Mouse (Mus musculus) lung, adult 2 months (tissue): Measurements from ENCODE around the gene Ntm. TPM values are rescaled to one million over a fixed set of nuclear protein-coding genes. Genes with fewer than 3 reads are reported as not detected.

Experiments used
- DNase-seq: peaks from one replicate; pipeline ENCODE4 v3.0.0; 2022
- H3K4me1 ChIP-seq: fragments of 200-500 bp; 2 replicates; pipeline ENCODE4 v1.6.1; 2011; ENCODE audit warnings: low read length; ENCODE audit not compliant: control insufficient read depth, insufficient read depth
- H3K4me3 ChIP-seq: fragments of 200-500 bp; replicated peaks from 2 replicates; pipeline ENCODE3; 2011; ENCODE audit warnings: low read depth, mild to moderate bottlenecking, control low read depth, low read length; ENCODE audit errors: extremely low read depth
- CTCF ChIP-seq: fragments of 200-500 bp; IDR thresholded peaks from 2 replicates; pipeline ENCODE4 v1.5.1; 2011; ENCODE audit warnings: mild to moderate bottlenecking, low read length, control low read depth; ENCODE audit not compliant: insufficient read depth
- POLR2A ChIP-seq: fragments of 200-500 bp; IDR thresholded peaks from 2 replicates; pipeline ENCODE4 v1.6.1; 2011; ENCODE audit warnings: low read depth, mild to moderate bottlenecking, control low read depth, low read length, borderline replicate concordance; ENCODE audit errors: extremely low read depth
- WGBS: fragments of 180-500 bp; shearing (Covaris S2); methylation state at CpG from one replicate; pipeline ENCODE4 v1.1.7; 2018; 5-methylcytosine and 5-hydroxymethylcytosine counted together
- polyA plus RNA-seq: library from polyadenylated mRNA; depleted of rRNA; stranded (reverse); fragments of >200 nt; gene quantifications from 2 replicates; pipeline ENCODE4 v1.2.3, GENCODE M21; 2012

The Ntm gene
- polyA plus RNA-seq, 1 experiment = 1.1 TPM

DNA sequence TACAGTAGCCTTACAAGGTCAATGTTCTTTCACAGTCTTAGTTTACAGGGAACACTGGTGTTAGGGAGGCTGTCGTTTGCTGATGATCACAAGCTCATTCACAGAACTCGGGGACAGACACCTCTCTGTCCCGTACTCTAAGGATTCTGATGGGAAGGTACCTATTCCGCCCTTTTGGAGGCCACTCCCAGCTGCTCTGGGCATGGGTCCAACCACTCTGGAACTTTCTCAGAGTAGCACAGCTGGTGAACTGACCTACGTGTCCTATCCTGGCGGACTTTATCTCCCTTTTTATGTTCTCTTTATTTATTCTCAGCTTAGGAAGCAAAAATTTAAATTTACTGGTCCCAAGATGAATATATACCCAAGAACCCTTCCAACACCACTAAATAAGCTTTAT lies 280.7 kb downstream of the Ntm start:
- 61% methylated on average over 6 of the region's 6 CpGs for WGBS
- no peak overlapping the region for H3K4me3 ChIP-seq
- DNase-seq = no peak
- H3K4me1 ChIP-seq = no peaks in the 10 kb centered on the region
- TF ChIP-seq POLR2A (no peak), CTCF (no peak)

DNA sequence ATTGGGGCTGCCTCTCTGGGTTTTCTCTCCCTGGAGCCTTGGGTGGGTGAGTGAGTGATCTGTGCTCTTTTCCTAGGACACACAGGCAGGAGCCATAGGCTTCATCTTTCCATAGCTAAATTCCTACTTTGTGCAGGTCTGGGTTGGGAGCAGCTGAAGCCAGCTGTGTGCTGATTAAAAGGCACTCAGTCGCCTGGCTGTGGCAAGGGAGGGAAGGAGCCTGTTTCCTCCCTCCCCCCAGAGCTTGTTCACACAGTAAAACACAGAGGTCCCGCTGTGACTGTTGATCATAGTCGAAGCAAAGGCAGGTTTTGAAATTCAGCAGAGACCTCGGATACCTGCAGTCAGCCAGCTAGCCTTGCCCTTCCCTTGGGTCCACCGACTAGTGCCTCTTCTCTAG lies 282.3 kb downstream of the Ntm start:
- H3K4me3 ChIP-seq = no peak overlapping the region
- WGBS = 23% methylated on average over 5 of the region's 5 CpGs
- TF ChIP-seq CTCF (no peak), POLR2A (no peak)
- H3K4me1 ChIP-seq = no peaks in the 10 kb centered on the region
- no peak for DNase-seq

DNA sequence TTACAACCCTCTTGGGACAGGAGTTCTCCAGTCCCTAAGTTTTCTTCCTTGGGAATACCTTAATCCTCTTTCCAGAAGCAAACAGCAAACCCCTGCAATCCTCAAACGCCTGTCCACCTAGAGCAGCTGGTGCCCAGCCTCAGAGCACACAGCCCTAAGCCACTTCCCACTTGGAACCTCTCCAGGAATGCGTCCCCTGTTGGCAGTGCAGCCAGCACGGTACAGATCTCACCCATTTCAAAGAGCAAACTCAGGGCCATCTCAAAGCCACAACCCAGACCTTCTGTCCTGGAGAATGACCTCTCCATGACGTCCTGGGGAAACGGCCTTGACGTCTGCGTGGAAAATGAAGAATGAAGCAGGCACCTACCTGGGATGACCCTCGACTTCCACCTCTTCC lies 289.0 kb downstream of the Ntm start:
- WGBS = 38% methylated on average over 8 of the region's 8 CpGs
- no peak for DNase-seq
- Histone ChIP-seq H3K4me1 (no peaks in the 10 kb centered on the region), H3K4me3 (no peak overlapping the region)
- TF ChIP-seq CTCF (no peak), POLR2A (no peak)

DNA sequence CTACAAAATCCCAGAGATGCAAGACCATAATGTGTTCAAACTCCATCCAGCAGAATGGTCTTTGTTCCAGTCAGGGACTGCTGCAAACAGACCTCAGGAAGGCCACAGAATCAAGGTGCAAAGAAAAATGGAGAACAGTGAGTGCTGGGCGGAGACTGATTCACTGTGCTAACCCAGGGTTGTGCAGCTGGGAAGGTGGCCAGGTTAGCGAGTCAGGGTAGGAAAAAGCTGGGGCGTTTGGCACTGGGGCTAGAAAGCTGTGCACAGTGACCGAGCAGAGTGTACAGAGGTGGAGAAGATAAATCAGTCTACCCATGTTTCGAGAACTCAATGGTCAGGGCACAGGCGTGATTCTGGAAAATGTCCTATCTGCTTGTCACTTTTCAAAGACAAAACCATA lies 291.1 kb downstream of the Ntm start:
- no peak for DNase-seq
- Histone ChIP-seq H3K4me1 (no peaks in the 10 kb centered on the region), H3K4me3 (no peak overlapping the region)
- 73% methylated on average over 6 of the region's 6 CpGs for WGBS
- TF ChIP-seq CTCF (no peak), POLR2A (no peak)

DNA sequence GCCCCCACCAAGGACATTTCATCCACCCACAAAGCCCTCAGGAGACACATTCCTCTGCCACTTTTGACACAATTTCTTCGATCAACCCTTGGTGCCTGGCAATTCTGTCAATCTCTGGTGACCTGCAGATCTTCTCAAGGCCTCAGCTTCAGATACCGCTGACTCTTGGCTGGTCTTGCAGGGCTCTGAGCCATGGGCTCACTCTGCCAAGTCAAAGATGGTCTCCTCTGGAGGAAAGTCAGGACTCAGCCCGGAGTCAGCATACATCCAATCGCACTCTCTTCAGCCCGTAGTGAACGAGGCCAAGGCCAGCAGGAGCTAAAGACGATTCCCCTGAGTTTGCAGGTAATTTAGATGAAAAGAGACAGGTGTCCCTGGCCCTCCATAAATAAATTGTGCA lies 299.7 kb downstream of the Ntm start:
- no peak for DNase-seq
- TF ChIP-seq POLR2A (no peak), CTCF (no peak)
- Histone ChIP-seq H3K4me3 (no peak overlapping the region), H3K4me1 (no peaks in the 10 kb centered on the region)
- 67% methylated on average over 7 of the region's 7 CpGs for WGBS

DNA sequence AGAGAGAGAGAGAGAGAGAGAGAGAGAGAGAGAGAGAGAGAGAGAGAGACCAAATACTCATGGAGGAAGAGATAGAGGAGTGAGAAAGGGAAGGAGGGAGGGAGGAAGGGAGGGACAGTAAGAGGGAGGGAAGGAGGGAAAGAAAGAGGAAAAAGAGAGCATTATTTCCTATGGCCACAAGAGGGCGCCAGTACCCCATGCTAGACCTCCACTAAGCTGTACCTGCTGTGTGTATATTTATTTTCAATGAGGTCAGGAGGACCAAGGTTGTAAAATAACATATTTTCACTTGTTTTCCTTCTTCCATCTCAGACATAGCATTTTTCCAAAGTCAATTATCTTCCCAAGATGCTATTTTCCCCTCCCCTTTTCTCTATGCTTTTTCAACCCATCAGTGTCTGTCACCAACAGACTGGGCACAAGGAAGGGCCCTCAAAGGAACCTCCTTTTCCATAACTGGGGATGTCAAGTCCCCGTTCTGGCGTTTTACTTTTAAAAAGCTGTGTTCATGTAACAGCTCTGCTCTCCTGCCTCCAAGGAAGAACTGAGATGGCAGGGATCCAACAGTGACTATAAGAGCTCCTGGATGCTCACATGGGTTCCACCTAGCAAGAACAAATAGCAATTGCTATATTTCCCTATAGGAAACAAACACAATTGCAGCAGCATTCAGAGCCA lies 301.3 kb downstream of the Ntm start:
- TF ChIP-seq POLR2A = no peak
- peak; percentile 58; the same call in 1 of the 2 replicates for TF ChIP-seq CTCF
- peak; percentile 19 for DNase-seq
- WGBS = 16% methylated on average over 3 of the region's 3 CpGs
- Histone ChIP-seq H3K4me3 (no peak overlapping the region), H3K4me1 (no peaks in the 10 kb centered on the region)

DNA sequence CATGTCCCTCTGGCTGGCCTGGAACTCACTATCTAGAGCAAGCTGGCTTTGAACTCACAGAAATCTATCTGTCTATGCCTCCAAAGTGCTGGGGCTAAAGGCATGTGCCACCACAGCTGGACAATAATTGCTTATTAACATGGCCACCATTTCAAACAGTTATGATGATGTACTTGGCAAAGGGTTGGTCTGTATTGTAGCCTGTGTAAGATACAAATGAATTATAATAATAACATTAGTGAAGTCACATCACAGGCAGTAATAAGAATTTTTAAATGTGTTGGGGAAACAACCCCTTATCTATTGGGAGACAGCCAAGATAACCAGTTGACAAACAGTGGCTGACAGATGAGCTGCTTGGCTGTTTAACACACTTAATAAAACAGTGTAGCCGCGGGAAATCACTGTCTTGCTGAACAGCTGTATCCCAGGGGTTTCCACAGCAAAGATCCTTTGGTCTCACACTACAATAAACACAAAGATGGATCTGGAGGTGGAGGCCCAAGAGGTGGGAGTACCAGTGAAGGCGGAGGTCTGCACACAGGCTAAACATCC lies 302.8 kb downstream of the Ntm start:
- Histone ChIP-seq H3K4me1 (no peaks in the 10 kb centered on the region), H3K4me3 (no peak overlapping the region)
- WGBS = 36% methylated on average over 3 of the region's 3 CpGs
- TF ChIP-seq POLR2A = no peak
- TF ChIP-seq CTCF = no peak
- DNase-seq = no peak

DNA sequence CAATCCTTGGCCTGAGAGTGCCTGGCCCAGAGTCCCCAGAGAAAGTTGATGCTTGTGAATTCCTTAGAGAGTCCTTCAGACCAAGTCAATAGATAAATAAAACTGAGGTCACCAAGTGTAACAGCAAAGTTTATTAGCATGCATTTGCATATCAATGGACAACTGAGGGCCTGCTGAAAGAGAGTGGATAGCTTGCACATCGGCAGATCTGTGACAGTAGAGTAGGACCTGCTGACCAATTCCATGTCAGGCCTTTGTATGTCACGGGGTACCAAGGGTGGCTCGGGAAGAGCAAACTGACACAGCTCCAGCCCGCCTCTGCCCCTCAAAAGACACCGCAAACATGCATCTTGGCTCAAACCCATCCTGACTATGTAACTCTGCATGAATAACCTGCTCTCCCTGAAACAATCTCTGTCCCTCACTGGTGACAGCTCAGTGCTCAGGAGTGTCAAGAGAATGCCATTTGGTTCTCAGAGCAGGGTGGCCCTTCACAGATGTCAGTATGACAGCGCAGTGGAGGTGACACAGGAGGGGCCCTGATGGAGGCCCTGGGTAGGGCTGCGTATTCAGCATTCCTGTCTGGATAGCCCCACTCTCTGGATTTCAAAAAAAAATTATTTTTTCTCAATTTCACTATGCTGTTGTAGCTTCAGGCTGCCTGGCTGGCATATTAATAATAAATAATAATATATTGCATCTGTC lies 305.0 kb downstream of the Ntm start:
- no peak for DNase-seq
- Histone ChIP-seq H3K4me3 (no peak overlapping the region), H3K4me1 (no peaks in the 10 kb centered on the region)
- TF ChIP-seq POLR2A = no peak
- TF ChIP-seq CTCF = no peak
- 64% methylated on average over 7 of the region's 7 CpGs for WGBS

DNA sequence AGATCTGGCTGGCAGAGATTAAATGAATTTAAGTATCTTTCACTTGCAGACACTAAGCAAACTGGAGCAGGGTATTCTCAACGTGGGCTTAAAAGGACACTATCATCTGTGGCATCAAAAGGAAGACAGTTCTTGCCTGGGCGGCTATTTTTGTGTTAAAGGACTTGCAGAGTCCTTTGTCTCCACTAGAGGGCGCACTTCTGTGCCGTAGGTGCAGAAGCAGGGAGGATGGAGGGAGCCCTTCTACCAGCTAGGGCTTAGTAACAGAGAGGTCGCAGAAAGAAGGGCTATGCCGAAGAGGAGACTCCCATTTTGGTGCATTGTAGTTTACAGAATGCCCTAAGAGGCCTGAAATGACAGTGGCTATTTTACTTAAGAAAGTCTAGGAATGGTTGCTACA lies 308.1 kb downstream of the Ntm start:
- peak; percentile 10 for DNase-seq

More for the DNA sequence above, 308.1 kb downstream of the Ntm start:
- no peak for TF ChIP-seq POLR2A
- TF ChIP-seq CTCF = peak; percentile 76
- H3K4me3 ChIP-seq = no peak overlapping the region
- WGBS = 10% methylated on average over 6 of the region's 6 CpGs
- no peaks in the 10 kb centered on the region for H3K4me1 ChIP-seq
